Mouse (Mus musculus): Measurements from ENCODE around the gene Lyst. TPM values are rescaled to one million over a fixed set of nuclear protein-coding genes. Genes with fewer than 3 reads are reported as not detected.
"Not testable (repeated sequence)": the region's sequence is repeated elsewhere in the genome, so short reads cannot be mapped to it uniquely, and the experiment has no call there.

Lyst gene
- polyA plus RNA-seq, 1 experiment from 2014 or later: 2.3 TPM

GRCm38 (mm10) chr13:13637577-13637976 lies 47.4 kb downstream of the Lyst start:
- Histone ChIP-seq H3K4me3 (ENCODE audit: low read depth, low read length) (no peak overlapping the region), H3K36me3 (ENCODE audit: control insufficient read depth, insufficient read depth, low read length) (no peaks in the 10 kb centered on the region), H3K27me3 (ENCODE audit: control insufficient read depth, insufficient read depth, low read length) (no peaks in the 10 kb centered on the region), H3K9ac (ENCODE audit: low read length) (no peak overlapping the region), H3K4me1 (ENCODE audit: control insufficient read depth, insufficient read depth, low read length) (no peaks in the 10 kb centered on the region), H3K9me3 (ENCODE audit: control insufficient read depth, low read length) (no peaks in the 10 kb centered on the region), H3K27ac (replicated peaks; ENCODE audit: low read depth, low read length) (no peak overlapping the region), H3K4me2 (ENCODE audit: low read depth, severe bottlenecking) (no peak overlapping the region)
- DNase-seq (ENCODE audit: low spot score): no peak
- no peak for ATAC-seq (ENCODE audit: insufficient number of reproducible peaks, low FRiP score, low TSS enrichment, low read depth)
- WGBS: 78% methylated on average over 3 of the region's 3 CpGs

GRCm38 (mm10) chr13:13637981-13638380 lies 47.8 kb downstream of the Lyst start:
- Histone ChIP-seq H3K27ac (replicated peaks; ENCODE audit: low read depth, low read length) (no peak overlapping the region), H3K4me1 (ENCODE audit: control insufficient read depth, insufficient read depth, low read length) (no peaks in the 10 kb centered on the region), H3K9ac (ENCODE audit: low read length) (no peak overlapping the region), H3K4me2 (ENCODE audit: low read depth, severe bottlenecking) (no peak overlapping the region), H3K9me3 (ENCODE audit: control insufficient read depth, low read length) (no peaks in the 10 kb centered on the region), H3K4me3 (ENCODE audit: low read depth, low read length) (no peak overlapping the region), H3K36me3 (ENCODE audit: control insufficient read depth, insufficient read depth, low read length) (no peaks in the 10 kb centered on the region), H3K27me3 (ENCODE audit: control insufficient read depth, insufficient read depth, low read length) (no peaks in the 10 kb centered on the region)
- ATAC-seq (ENCODE audit: insufficient number of reproducible peaks, low FRiP score, low TSS enrichment, low read depth) (no peak), DNase-seq (ENCODE audit: low spot score) (no peak)
- 82% methylated on average over 6 of the region's 6 CpGs for WGBS

- no peak overlapping the region for H3K27ac ChIP-seq (replicated peaks; ENCODE audit: low read depth, low read length)
- 82% methylated on average over 4 of the region's 4 CpGs for WGBS
- no peaks in the 10 kb centered on the region for H3K9me3 ChIP-seq (ENCODE audit: control insufficient read depth, low read length)
- no peak overlapping the region for H3K4me2 ChIP-seq (ENCODE audit: low read depth, severe bottlenecking)
- H3K36me3 ChIP-seq (ENCODE audit: control insufficient read depth, insufficient read depth, low read length): no peaks in the 10 kb centered on the region
- no peaks in the 10 kb centered on the region for H3K27me3 ChIP-seq (ENCODE audit: control insufficient read depth, insufficient read depth, low read length)
- no peaks in the 10 kb centered on the region for H3K4me1 ChIP-seq (ENCODE audit: control insufficient read depth, insufficient read depth, low read length)
- DNase-seq (ENCODE audit: low spot score) (no peak), ATAC-seq (ENCODE audit: insufficient number of reproducible peaks, low FRiP score, low TSS enrichment, low read depth) (no peak)
- no peak overlapping the region for H3K9ac ChIP-seq (ENCODE audit: low read length)
- H3K4me3 ChIP-seq (ENCODE audit: low read depth, low read length): no peak overlapping the region
Observed at GRCm38 (mm10) chr13:13638725-13639124, 48.5 kb downstream of the Lyst start.

GRCm38 (mm10) chr13:13647296-13647695 lies 57.1 kb downstream of the Lyst start:
- no peak for ATAC-seq (ENCODE audit: insufficient number of reproducible peaks, low FRiP score, low TSS enrichment, low read depth)
- Histone ChIP-seq H3K4me1 (ENCODE audit: control insufficient read depth, insufficient read depth, low read length) (no peaks in the 10 kb centered on the region), H3K27me3 (ENCODE audit: control insufficient read depth, insufficient read depth, low read length) (no peaks in the 10 kb centered on the region), H3K4me2 (ENCODE audit: low read depth, severe bottlenecking) (no peak overlapping the region), H3K36me3 (ENCODE audit: control insufficient read depth, insufficient read depth, low read length) (no peaks in the 10 kb centered on the region), H3K9me3 (ENCODE audit: control insufficient read depth, low read length) (no peaks in the 10 kb centered on the region), H3K27ac (replicated peaks; ENCODE audit: low read depth, low read length) (no peak overlapping the region), H3K9ac (ENCODE audit: low read length) (no peak overlapping the region), H3K4me3 (ENCODE audit: low read depth, low read length) (no peak overlapping the region)
- WGBS: 85% methylated on average over 3 of the region's 3 CpGs
- DNase-seq (ENCODE audit: low spot score): no peak

GRCm38 (mm10) chr13:13655453-13655852 lies 65.3 kb downstream of the Lyst start:
- H3K4me1 ChIP-seq (ENCODE audit: control insufficient read depth, insufficient read depth, low read length): no peaks in the 10 kb centered on the region
- no peaks in the 10 kb centered on the region for H3K36me3 ChIP-seq (ENCODE audit: control insufficient read depth, insufficient read depth, low read length)
- no peaks in the 10 kb centered on the region for H3K9me3 ChIP-seq (ENCODE audit: control insufficient read depth, low read length)
- H3K27me3 ChIP-seq (ENCODE audit: control insufficient read depth, insufficient read depth, low read length): no peaks in the 10 kb centered on the region
- H3K9ac ChIP-seq (ENCODE audit: low read length): no peak overlapping the region
- H3K27ac ChIP-seq (replicated peaks; ENCODE audit: low read depth, low read length): no peak overlapping the region
- H3K4me3 ChIP-seq (ENCODE audit: low read depth, low read length): no peak overlapping the region
- DNase-seq (ENCODE audit: low spot score) (no peak), ATAC-seq (ENCODE audit: insufficient number of reproducible peaks, low FRiP score, low TSS enrichment, low read depth) (no peak)
- 95% methylated on average over 3 of the region's 3 CpGs for WGBS
- no peak overlapping the region for H3K4me2 ChIP-seq (ENCODE audit: low read depth, severe bottlenecking)

- not testable (repeated sequence) for H3K36me3 ChIP-seq (ENCODE audit: control insufficient read depth, insufficient read depth, low read length); H3K4me3 ChIP-seq (ENCODE audit: low read depth, low read length); H3K27me3 ChIP-seq (ENCODE audit: control insufficient read depth, insufficient read depth, low read length); H3K9me3 ChIP-seq (ENCODE audit: control insufficient read depth, low read length); H3K27ac ChIP-seq (replicated peaks; ENCODE audit: low read depth, low read length); H3K9ac ChIP-seq (ENCODE audit: low read length); H3K4me1 ChIP-seq (ENCODE audit: control insufficient read depth, insufficient read depth, low read length); DNase-seq (ENCODE audit: low spot score); ATAC-seq (ENCODE audit: insufficient number of reproducible peaks, low FRiP score, low TSS enrichment, low read depth); H3K4me2 ChIP-seq (ENCODE audit: low read depth, severe bottlenecking)
- WGBS: 84% methylated on average over 2 of the region's 2 CpGs
Observed at GRCm38 (mm10) chr13:13666103-13666502, 75.9 kb downstream of the Lyst start.

- H3K27me3 ChIP-seq (ENCODE audit: control insufficient read depth, insufficient read depth, low read length): no peaks in the 10 kb centered on the region
- no peak overlapping the region for H3K27ac ChIP-seq (replicated peaks; ENCODE audit: low read depth, low read length)
- DNase-seq (ENCODE audit: low spot score) (no peak), ATAC-seq (ENCODE audit: insufficient number of reproducible peaks, low FRiP score, low TSS enrichment, low read depth) (no peak)
- H3K4me3 ChIP-seq (ENCODE audit: low read depth, low read length): no peak overlapping the region
- 42% methylated on average over 5 of the region's 5 CpGs for WGBS
- H3K36me3 ChIP-seq (ENCODE audit: control insufficient read depth, insufficient read depth, low read length): no peaks in the 10 kb centered on the region
- H3K9me3 ChIP-seq (ENCODE audit: control insufficient read depth, low read length): no peaks in the 10 kb centered on the region
- H3K4me1 ChIP-seq (ENCODE audit: control insufficient read depth, insufficient read depth, low read length): no peaks in the 10 kb centered on the region
- H3K9ac ChIP-seq (ENCODE audit: low read length): no peak overlapping the region
- H3K4me2 ChIP-seq (ENCODE audit: low read depth, severe bottlenecking): no peak overlapping the region
Observed at GRCm38 (mm10) chr13:13670669-13671068, 80.5 kb downstream of the Lyst start.

- H3K9me3 ChIP-seq (ENCODE audit: control insufficient read depth, low read length): no peaks in the 10 kb centered on the region
- no peak overlapping the region for H3K4me3 ChIP-seq (ENCODE audit: low read depth, low read length)
- ATAC-seq (ENCODE audit: insufficient number of reproducible peaks, low FRiP score, low TSS enrichment, low read depth) (no peak), DNase-seq (ENCODE audit: low spot score) (no peak)
- no peaks in the 10 kb centered on the region for H3K36me3 ChIP-seq (ENCODE audit: control insufficient read depth, insufficient read depth, low read length)
- no peak overlapping the region for H3K27ac ChIP-seq (replicated peaks; ENCODE audit: low read depth, low read length)
- WGBS: 79% methylated on average over 6 of the region's 6 CpGs
- no peak overlapping the region for H3K4me2 ChIP-seq (ENCODE audit: low read depth, severe bottlenecking)
- H3K9ac ChIP-seq (ENCODE audit: low read length): no peak overlapping the region
- no peaks in the 10 kb centered on the region for H3K27me3 ChIP-seq (ENCODE audit: control insufficient read depth, insufficient read depth, low read length)
- no peaks in the 10 kb centered on the region for H3K4me1 ChIP-seq (ENCODE audit: control insufficient read depth, insufficient read depth, low read length)
Observed at GRCm38 (mm10) chr13:13671585-13672328, 81.6 kb downstream of the Lyst start.
